Mouse (Mus musculus): ENCODE data around the gene Wasf2.

- TF ChIP-seq TAL1 (IDR thresholded peaks at IDR 0.05; ENCODE audit: low read length) (no peak), GATA1 (IDR thresholded peaks at IDR 0.05; ENCODE audit: low read length) (no peak)
Observed at GRCm38 (mm10) chr4:133233285-133233976, 103.1 kb downstream of the Wasf2 start.

Data from erythroblast, embryonic 14.5 days (primary cell).